Mouse (Mus musculus): ENCODE measurements at regions not wholly inside any gene's neighbourhood (a gene's known extent, or its start where the extent isn't known, plus 50 kb on each side); places are given as distances from the start of the nearest gene placed in this dataset.

DNA sequence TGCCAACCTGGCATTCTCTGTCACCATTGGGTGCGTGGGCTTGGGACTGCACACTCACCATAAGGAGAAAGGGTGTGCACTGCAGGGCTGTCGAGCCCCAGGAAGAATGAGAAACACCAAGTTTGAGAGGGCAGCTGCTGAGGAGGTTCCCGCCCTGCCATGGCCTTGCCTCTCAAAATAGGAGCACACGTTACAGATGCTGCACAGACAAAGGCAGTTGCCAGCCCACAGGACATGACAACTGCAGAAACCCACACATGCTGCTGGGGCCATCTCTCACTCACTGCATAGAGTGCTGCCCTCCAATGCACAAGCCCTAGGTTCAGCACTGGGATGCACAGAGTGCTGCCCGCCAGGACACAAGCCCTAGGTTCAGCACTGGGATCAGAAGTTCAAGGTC, 61.6 kb upstream of the Pias1 start:
- intact Hi-C loops (cut with DNase I) = no loop called here
- DNase-seq (ENCODE audit: low spot score in 2 of 2) = no peak

DNA sequence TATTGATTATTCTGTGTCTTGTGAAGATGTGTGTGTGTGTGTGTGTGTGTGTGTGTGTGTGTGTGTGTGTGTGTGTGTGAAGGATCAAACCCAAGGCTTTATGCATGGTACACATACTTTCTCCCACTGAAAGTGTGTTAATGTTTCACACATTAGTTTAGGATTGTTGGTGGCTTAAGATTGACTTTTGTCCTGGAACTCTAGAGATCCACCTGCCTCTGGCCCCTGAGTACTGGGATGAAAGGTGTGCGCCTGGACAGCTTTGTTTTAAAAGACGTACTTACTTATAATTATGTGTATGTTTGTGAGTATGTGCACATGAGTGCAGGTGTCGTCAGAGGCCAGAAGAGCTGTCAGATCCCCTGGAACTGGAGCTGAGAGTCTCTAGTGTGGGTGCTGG, 59.3 kb upstream of the Pias1 start:
- intact Hi-C loops (cut with DNase I) = no loop called here
- DNase-seq (ENCODE audit: low spot score in 2 of 2) = no peak

DNA sequence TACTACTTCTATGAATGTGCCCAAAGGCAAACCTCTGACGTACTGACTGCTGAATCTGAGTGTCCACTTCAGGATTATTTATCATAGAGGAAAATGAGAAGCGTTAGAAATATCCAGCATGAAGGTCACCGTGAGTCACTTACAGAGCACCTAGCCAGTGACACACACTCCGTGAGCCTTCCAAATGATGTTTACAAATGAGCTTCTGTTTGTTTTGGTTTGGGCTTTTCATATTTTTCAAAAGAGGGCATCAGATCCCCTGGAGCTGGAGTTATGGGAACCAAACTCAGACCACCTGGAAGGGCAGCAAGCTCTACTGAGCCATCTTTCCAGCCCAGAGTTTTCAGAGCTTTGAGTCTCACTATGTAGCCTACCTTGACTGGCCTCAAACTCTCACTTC, 57.8 kb upstream of the Pias1 start:
- DNase-seq (ENCODE audit: low spot score in 2 of 2) = no peak
- intact Hi-C loops (cut with DNase I) = no loop called here

DNA sequence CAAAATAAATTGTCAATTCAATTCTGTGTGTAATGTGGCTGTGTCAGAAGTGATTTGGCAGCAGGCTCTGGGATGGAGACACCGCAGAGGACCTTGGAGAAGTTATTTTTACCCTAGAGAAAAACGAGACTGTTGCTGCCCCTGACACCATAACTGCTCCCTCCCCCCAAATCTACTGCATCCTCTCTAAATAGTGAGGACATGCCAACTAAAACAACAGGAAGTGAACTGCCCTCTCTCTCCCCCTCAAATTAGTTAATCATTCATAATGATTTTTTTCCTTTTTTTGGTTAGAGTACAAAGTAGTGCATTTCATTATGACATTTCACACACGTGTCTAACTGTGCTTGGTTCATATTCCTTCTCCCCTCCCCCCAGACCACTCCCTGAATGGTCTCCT, 55.6 kb upstream of the Pias1 start:
- DNase-seq (ENCODE audit: low spot score in 2 of 2) = no peak
- intact Hi-C loops (cut with DNase I) = no loop called here

DNA sequence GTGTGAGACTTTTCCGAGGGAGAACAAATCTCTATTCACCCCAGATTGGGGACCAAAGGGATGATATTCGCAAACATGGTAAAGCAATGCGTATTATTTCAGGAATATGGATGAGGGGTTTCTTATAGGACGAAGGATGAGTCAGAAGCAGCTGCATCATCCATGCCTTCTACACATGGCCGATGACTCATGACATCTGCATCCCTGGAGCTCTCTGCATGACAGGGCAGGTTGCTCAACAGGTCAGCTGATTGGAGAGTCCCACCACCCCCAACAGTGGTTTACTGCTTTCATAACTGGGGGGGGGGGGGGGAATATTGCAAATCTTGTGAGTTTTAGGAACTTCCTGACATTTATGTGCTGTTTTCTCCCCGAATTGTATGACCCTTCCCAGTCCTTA, 50.3 kb upstream of the Pias1 start:
- intact Hi-C loops (cut with DNase I) = no loop called here
- DNase-seq (ENCODE audit: low spot score in 2 of 2) = peak in 1 of 2 experiments; percentile 38
